Mouse (Mus musculus) E14TG2a.4 (cell line): ENCODE measurements at regions not wholly inside any gene's neighbourhood (a gene's known extent, or its start where the extent isn't known, plus 50 kb on each side); places are given as distances from the start of the nearest gene placed in this dataset.

Experiments used
- CTCF ChIP-seq: conservative IDR thresholded peaks from 2 replicates; pipeline ENCODE4 v1.5.1; 2014; ENCODE audit warnings: low read length
- POU5F1 ChIP-seq: IDR thresholded peaks from 2 replicates; pipeline ENCODE4 v1.6.1; 2014; ENCODE audit warnings: low read length, borderline replicate concordance

DNA sequence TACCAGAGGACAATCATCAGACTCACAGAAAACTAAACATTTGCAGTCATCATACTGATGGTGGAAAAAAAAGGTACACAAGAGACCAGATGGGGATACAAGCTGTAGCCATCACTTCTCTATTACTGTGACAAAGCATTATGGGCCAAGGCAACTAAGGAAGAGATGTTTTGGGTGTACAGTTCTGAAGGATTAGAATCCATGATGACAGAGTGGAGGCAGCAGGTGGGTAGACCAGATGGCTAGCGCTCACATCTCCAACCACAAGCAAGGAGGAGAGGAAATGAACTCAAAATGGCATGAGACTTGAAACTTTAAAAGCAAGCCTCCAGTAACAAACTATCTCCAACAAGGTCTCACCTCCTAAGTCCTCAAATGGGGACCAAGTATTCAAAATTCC is 201.3 kb downstream of the 3100002H09Rik start:
- no peak for TF ChIP-seq CTCF
- TF ChIP-seq POU5F1 = no peak
